Mouse (Mus musculus): ENCODE measurements around the gene Gm10837.

The Gm10837 gene

GRCm38 (mm10) chr14:122479461-122480109 is 10.8 kb upstream of the Gm10837 start:
- DNase-seq: no peak

- DNase-seq: peak; percentile 57
Observed at GRCm38 (mm10) chr14:122480355-122480754, 10.0 kb upstream of the Gm10837 start.

GRCm38 (mm10) chr14:122481181-122481580 is 9.2 kb upstream of the Gm10837 start:
- peak; percentile 78 for DNase-seq

GRCm38 (mm10) chr14:122482081-122483023 is 8.0 kb upstream of the Gm10837 start:
- DNase-seq: peak; percentile 73

GRCm38 (mm10) chr14:122483024-122483385 is 7.4 kb upstream of the Gm10837 start:
- peak; percentile 58 for DNase-seq

- peak; percentile 90 for DNase-seq
Observed at GRCm38 (mm10) chr14:122483556-122484421, 6.6 kb upstream of the Gm10837 start.

GRCm38 (mm10) chr14:122484458-122484843 is 5.9 kb upstream of the Gm10837 start:
- DNase-seq: no peak

GRCm38 (mm10) chr14:122484844-122485551 is 5.4 kb upstream of the Gm10837 start:
- peak; percentile 72 for DNase-seq

- peak; percentile 63 for DNase-seq
Observed at GRCm38 (mm10) chr14:122485635-122486181, 4.7 kb upstream of the Gm10837 start.

- no peak for DNase-seq
Observed at GRCm38 (mm10) chr14:122486611-122487010, 3.8 kb upstream of the Gm10837 start.

GRCm38 (mm10) chr14:122487366-122487765 is 3.0 kb upstream of the Gm10837 start:
- peak; percentile 59 for DNase-seq

- peak; percentile 61 for DNase-seq
Observed at GRCm38 (mm10) chr14:122489041-122489440, 1.3 kb upstream of the Gm10837 start.

GRCm38 (mm10) chr14:122489686-122490414 is 536 bp upstream of the Gm10837 start:
- peak; percentile 78 for DNase-seq

- no peak for DNase-seq
Observed at GRCm38 (mm10) chr14:122491521-122491920, 1.1 kb downstream of the Gm10837 start.

- no peak for DNase-seq
Observed at GRCm38 (mm10) chr14:122492015-122492414, 1.6 kb downstream of the Gm10837 start.

GRCm38 (mm10) chr14:122509058-122509457 is 18.7 kb downstream of the Gm10837 start:
- DNase-seq: no peak

- no peak for DNase-seq
Observed at GRCm38 (mm10) chr14:122511519-122511918, 21.1 kb downstream of the Gm10837 start.

- no peak for DNase-seq
Observed at GRCm38 (mm10) chr14:122513511-122514036, 23.2 kb downstream of the Gm10837 start.

- no peak for DNase-seq
Observed at GRCm38 (mm10) chr14:122528475-122528874, 38.1 kb downstream of the Gm10837 start.

GRCm38 (mm10) chr14:122534017-122534924 is 43.9 kb downstream of the Gm10837 start, which contains the start of gene Pcca:
TSS of gene Pcca (plus strand) at chr14:122534324.
- peak; percentile 97 for DNase-seq

All from cerebellum, adult 9-10 months (tissue).